Mouse (Mus musculus) splenic B cell, adult 2 months (primary cell): ENCODE measurements around the gene Slc43a2.

Experiments used
- DNase-seq: peaks from one replicate; pipeline ENCODE4 v3.0.0-alpha.2; 2011; ENCODE audit warnings: low read depth, low spot score
- H3K27me3 ChIP-seq: 2 replicates; pipeline ENCODE4 v1.6.1; 2012; ENCODE audit warnings: mild to moderate bottlenecking, low read length, moderate library complexity, mixed read lengths; ENCODE audit not compliant: control insufficient read depth, poor library complexity, insufficient read depth, severe bottlenecking
- H3K36me3 ChIP-seq: 2 replicates; pipeline ENCODE4 v1.6.1; 2012; ENCODE audit warnings: mild to moderate bottlenecking, low read length, moderate library complexity, mixed read lengths; ENCODE audit not compliant: control insufficient read depth, poor library complexity, insufficient read depth, severe bottlenecking

Gene Slc43a2

DNA sequence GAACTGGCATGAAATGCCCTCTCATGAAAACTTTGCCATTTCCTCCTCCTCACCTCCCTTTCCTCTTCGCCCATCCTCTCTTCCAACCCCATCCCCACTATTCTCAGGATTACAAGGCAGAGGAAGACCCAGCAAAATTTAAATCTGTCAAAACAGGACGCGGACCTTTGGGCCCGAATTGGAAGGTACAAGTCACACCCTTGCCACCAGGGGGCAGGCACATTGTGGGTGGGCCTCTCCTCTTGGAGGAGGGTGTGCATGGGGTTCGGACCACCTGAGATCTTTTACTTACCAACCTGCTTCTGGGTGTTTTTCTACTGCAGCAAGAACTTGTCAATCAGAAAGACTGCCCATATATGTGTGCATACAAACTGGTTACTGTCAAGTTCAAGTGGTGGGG lies 87.6 kb downstream of the Slc43a2 start:
- peak; percentile 62 for DNase-seq
- Histone ChIP-seq H3K27me3 (no peaks in the 10 kb centered on the region), H3K36me3 (peaks cover 15% of the 10 kb centered on the region)

DNA sequence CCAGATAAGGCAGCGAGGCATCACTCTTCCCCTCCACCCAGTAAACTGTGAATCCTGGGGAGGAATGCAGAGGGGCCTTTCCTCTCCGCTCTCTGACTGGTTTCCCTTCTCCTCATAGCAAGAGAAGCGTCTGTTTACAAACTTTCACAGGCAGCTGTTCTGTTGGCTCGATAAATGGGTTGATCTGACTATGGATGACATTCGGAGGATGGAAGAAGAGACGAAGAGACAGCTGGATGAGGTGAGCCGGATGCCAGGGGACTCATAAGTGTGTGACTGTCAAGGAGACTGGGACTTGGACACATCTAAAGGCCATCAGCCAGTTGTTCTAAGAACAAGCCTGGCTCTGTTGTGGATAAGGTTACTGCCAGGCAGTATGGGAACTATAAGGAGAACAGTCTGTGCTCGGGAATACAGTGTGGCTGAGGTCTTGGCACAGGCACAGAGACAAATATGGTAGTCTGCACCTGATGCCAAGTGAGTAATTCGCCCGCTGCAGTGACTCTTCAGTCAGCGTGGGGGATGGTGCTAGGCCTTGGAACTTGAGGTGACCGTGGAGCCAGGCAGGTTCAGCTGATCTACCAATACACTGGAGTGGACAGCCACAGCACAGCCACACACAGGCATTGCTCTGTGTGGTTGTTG lies 88.8 kb downstream of the Slc43a2 start:
- Histone ChIP-seq H3K36me3 (peaks cover 11% of the 10 kb centered on the region), H3K27me3 (no peaks in the 10 kb centered on the region)
- DNase-seq, result no peak

- H3K27me3 ChIP-seq, result no peaks in the 10 kb centered on the region
- DNase-seq, result no peak
These were observed 89.9 kb downstream of the Slc43a2 start for GRCm38 (mm10) chr11:75621426-75621825.

GRCm38 (mm10) chr11:75622588-75623329 lies 91.3 kb downstream of the Slc43a2 start:
- H3K27me3 ChIP-seq, result no peaks in the 10 kb centered on the region
- DNase-seq, result peak; percentile 52

More at GRCm38 (mm10) chr11:75621426-75621825, 89.9 kb downstream of the Slc43a2 start:
- H3K36me3 ChIP-seq, result peaks cover 14% of the 10 kb centered on the region

DNA sequence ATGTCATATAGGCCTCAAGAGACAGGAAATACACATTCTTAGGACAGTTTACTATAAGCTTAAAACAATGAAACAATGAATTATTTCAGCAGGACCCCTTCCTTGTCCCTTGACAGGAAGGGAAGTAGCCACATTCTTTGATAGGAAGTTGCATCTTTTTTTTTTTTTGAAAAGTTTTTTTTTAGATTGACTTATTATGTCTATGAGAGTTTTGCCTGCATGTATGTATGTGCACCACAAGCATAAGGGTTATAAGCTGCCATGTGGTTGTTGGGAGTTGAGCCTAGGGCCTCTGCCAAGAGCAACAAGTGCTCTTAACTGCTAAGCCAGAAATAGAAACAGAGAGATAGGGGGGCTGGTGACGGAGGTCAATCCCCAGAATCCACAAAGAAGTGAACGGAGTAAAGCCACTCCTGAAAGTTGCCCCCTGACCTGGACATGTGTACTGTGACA lies 92.6 kb downstream of the Slc43a2 start:
- Histone ChIP-seq H3K27me3 (no peaks in the 10 kb centered on the region; the same call in 1 of the 2 replicates), H3K36me3 (peaks cover 11% of the 10 kb centered on the region)
- DNase-seq, result no peak

More at GRCm38 (mm10) chr11:75622588-75623329, 91.3 kb downstream of the Slc43a2 start:
- H3K36me3 ChIP-seq, result peaks cover 12% of the 10 kb centered on the region

GRCm38 (mm10) chr11:75625820-75626219 lies 94.3 kb downstream of the Slc43a2 start:
- H3K36me3 ChIP-seq, result peaks cover 8% of the 10 kb centered on the region
- no peak for DNase-seq
- H3K27me3 ChIP-seq, result no peaks in the 10 kb centered on the region; the same call in 1 of the 2 replicates
